9 mouse cellular contexts compared by ENCODE assay signal in genomic region chr10:81041458-81042175, GRCm38 (mm10). TPM values are rescaled to one million over a fixed set of nuclear protein-coding genes. Genes with fewer than 3 reads are reported as not detected.
A peak's percentile ranks its signal among the peaks of the same experiment; 100 is the strongest.
DNase-seq lines count a peak whose midpoint lies in the region; ATAC-seq lines count a peak whose summit lies in the region.
"Had no signal": no experiment of that assay in that cellular context is flagged by ENCODE, and none has a peak within 500 bp of the region (broad histone marks: within the 10 kb centered on the region; RNA-seq: fewer than 3 reads in every experiment).

No protein-coding gene starts in this region.

- peak; percentile 63 for DNase-seq in ovary, postnatal 36 days (ENCODE audit: low spot score)
- no peak for DNase-seq in ovary, adult 18-20 months (ENCODE audit: low spot score)
- peak; percentile 67 to 73 for DNase-seq in adrenal gland, adult 18-20 months (ENCODE audit: low spot score in 2 of 2)
- peak; percentile 80 for DNase-seq in embryo, embryonic 11 days
- DNase-seq in liver, embryonic 11.5 days (ENCODE audit: low spot score), result peak; percentile 63
- peak; percentile 82 for DNase-seq in retina, postnatal 1 day

- H3K9ac ChIP-seq in hindbrain, embryonic 16.5 days (ENCODE audit: low read depth, low read length), result peak overlapping the region; percentile 18; the same call in 1 of the 2 replicates
- H3K9ac ChIP-seq in liver, embryonic 11.5 days (ENCODE audit: low read depth, low read length), result no peak overlapping the region

- no peak overlapping the region for H3K27ac ChIP-seq in hindbrain, embryonic 16.5 days (ENCODE audit: low read depth, low read length)
- H3K27ac ChIP-seq in liver, embryonic 11.5 days (ENCODE audit: low read depth, low read length), result no peak overlapping the region

- H3K4me1 ChIP-seq in hindbrain, embryonic 16.5 days (ENCODE audit: control insufficient read depth, insufficient read depth, low read depth, low read length), result peaks cover 3% of the 10 kb centered on the region; the same call in 1 of the 2 replicates
- no peaks in the 10 kb centered on the region for H3K4me1 ChIP-seq in liver, embryonic 11.5 days (replicated peaks; ENCODE audit: control insufficient read depth, insufficient read depth, low read length)

- H3K9me3 ChIP-seq in hindbrain, embryonic 16.5 days (ENCODE audit: control insufficient read depth, low read length), result no peaks in the 10 kb centered on the region
- H3K9me3 ChIP-seq in liver, embryonic 11.5 days (ENCODE audit: control insufficient read depth, low read length), result no peaks in the 10 kb centered on the region

- WGBS in hindbrain, embryonic 16.5 days, result 39% methylated on average over 13 of the region's 13 CpGs
- WGBS in liver, embryonic 11.5 days, result 33% methylated on average over 13 of the region's 13 CpGs

- H3K27me3 ChIP-seq in hindbrain, embryonic 16.5 days (replicated peaks; ENCODE audit: control insufficient read depth, insufficient read depth, low read length), result no peaks in the 10 kb centered on the region
- H3K27me3 ChIP-seq in liver, embryonic 11.5 days (replicated peaks; ENCODE audit: control insufficient read depth, insufficient read depth, low read length), result no peaks in the 10 kb centered on the region

- no peak overlapping the region for H3K4me3 ChIP-seq in hindbrain, embryonic 16.5 days (ENCODE audit: low read length)
- no peak overlapping the region for H3K4me3 ChIP-seq in liver, embryonic 11.5 days (ENCODE audit: low read depth, low read length)

- no peak for ATAC-seq in hindbrain, embryonic 16.5 days
- ATAC-seq in liver, embryonic 11.5 days (replicated peaks; ENCODE audit: low FRiP score), result no peak
- no peak for ATAC-seq in activated CD4-positive, CD25-positive, alpha-beta regulatory T cell, adult 4 months

- no peak overlapping the region for H3K4me2 ChIP-seq in hindbrain, embryonic 16.5 days (ENCODE audit: low read length)
- H3K4me2 ChIP-seq in liver, embryonic 11.5 days, result no peak overlapping the region; the same call in 1 of the 2 replicates

- peaks cover 27% of the 10 kb centered on the region for H3K36me3 ChIP-seq in hindbrain, embryonic 16.5 days (ENCODE audit: control insufficient read depth, insufficient read depth, low read length)
- H3K36me3 ChIP-seq in liver, embryonic 11.5 days (ENCODE audit: control insufficient read depth, insufficient read depth, low read length), result peaks cover 18% of the 10 kb centered on the region

RNA-seq across cellular contexts. Expression of gene Slc39a3, which starts 4.4 kb away (rescaled TPM):
- 10 to 100 TPM; 25.6 to 44.1 TPM for total RNA-seq in adrenal gland, adult 18-20 months (2021)
- polyA plus RNA-seq in hindbrain, embryonic 16.5 days (2015; fragmentation: Nextera tagmentation; extraction: Ambion mirVana), result 48.3 and 54.3 TPM in 2 replicates
- 9.1 and 9.4 TPM in 2 replicates for polyA plus RNA-seq in liver, embryonic 11.5 days (2014; fragmentation: Nextera tagmentation; extraction: Ambion mirVana)
- polyA plus RNA-seq in activated CD4-positive, CD25-positive, alpha-beta regulatory T cell, adult 4 months (2017; shearing (Covaris generic)), result 1 to 10 TPM; 3.2 to 4.0 TPM

RNA-seq across cellular contexts. Expression of gene Diras1, which starts 16.2 kb away (rescaled TPM):
- 1 to 10 TPM; 1.7 to 1.8 TPM for total RNA-seq in adrenal gland, adult 18-20 months (2021)
- 74.4 and 81.7 TPM in 2 replicates for polyA plus RNA-seq in hindbrain, embryonic 16.5 days (2015; fragmentation: Nextera tagmentation; extraction: Ambion mirVana)
- 0.45 TPM in 1 of 2 replicates, not detected in the other for polyA plus RNA-seq in liver, embryonic 11.5 days (2014; fragmentation: Nextera tagmentation; extraction: Ambion mirVana)
- under 1 TPM in 1 of 2 experiments, not detected in 1; 0.11 TPM for polyA plus RNA-seq in activated CD4-positive, CD25-positive, alpha-beta regulatory T cell, adult 4 months (2017; shearing (Covaris generic))
- polyA plus RNA-seq: heart, embryonic 14.5 days had no signal

RNA-seq across cellular contexts. Expression of gene Sgta, which starts 18.4 kb away (rescaled TPM):
- total RNA-seq in adrenal gland, adult 18-20 months (2021), result 100 to 1,000 TPM; 220 to 229 TPM
- polyA plus RNA-seq in hindbrain, embryonic 16.5 days (2015; fragmentation: Nextera tagmentation; extraction: Ambion mirVana), result 334 and 346 TPM in 2 replicates
- 147 and 153 TPM in 2 replicates for polyA plus RNA-seq in liver, embryonic 11.5 days (2014; fragmentation: Nextera tagmentation; extraction: Ambion mirVana)
- polyA plus RNA-seq in activated CD4-positive, CD25-positive, alpha-beta regulatory T cell, adult 4 months (2017; shearing (Covaris generic)), result 10 to 100 TPM; 54.7 to 68.3 TPM

RNA-seq across cellular contexts. Expression of gene Gng7, which starts 26.9 kb away (rescaled TPM):
- 10 to 100 TPM in 1 of 2 experiments, 1 to 10 TPM in 1; 7.0 to 11.1 TPM for total RNA-seq in adrenal gland, adult 18-20 months (2021)
- polyA plus RNA-seq in hindbrain, embryonic 16.5 days (2015; fragmentation: Nextera tagmentation; extraction: Ambion mirVana), result 25.4 and 27.0 TPM in 2 replicates
- 1.8 and 2.1 TPM in 2 replicates for polyA plus RNA-seq in liver, embryonic 11.5 days (2014; fragmentation: Nextera tagmentation; extraction: Ambion mirVana)
- not detected for polyA plus RNA-seq in activated CD4-positive, CD25-positive, alpha-beta regulatory T cell, adult 4 months (2017; shearing (Covaris generic))

RNA-seq across cellular contexts. Expression of gene Thop1, which starts 28.2 kb away (rescaled TPM):
- 10 to 100 TPM; 34.0 to 64.4 TPM for total RNA-seq in adrenal gland, adult 18-20 months (2021)
- polyA plus RNA-seq in hindbrain, embryonic 16.5 days (2015; fragmentation: Nextera tagmentation; extraction: Ambion mirVana), result 49.8 and 53.5 TPM in 2 replicates
- polyA plus RNA-seq in liver, embryonic 11.5 days (2014; fragmentation: Nextera tagmentation; extraction: Ambion mirVana), result 80.3 and 84.0 TPM in 2 replicates
- 1 to 10 TPM; 2.8 to 4.5 TPM for polyA plus RNA-seq in activated CD4-positive, CD25-positive, alpha-beta regulatory T cell, adult 4 months (2017; shearing (Covaris generic))

Comparison
In these comparisons a context has a peak if more than half of its experiments do, and no peak if none do; other contexts are left out.
1. RNA of gene Diras1, which starts 16.2 kb away (polyA plus RNA-seq): 74.4 to 81.7 TPM in hindbrain, embryonic 16.5 days; 0.45 TPM in liver, embryonic 11.5 days and 0.11 TPM in activated CD4-positive, CD25-positive, alpha-beta regulatory T cell, adult 4 months; every median in the first group is over 10 times any median in the second.